Mouse (Mus musculus): ENCODE measurements around the gene Mtmr3.
"Not testable (repeated sequence)": the region's sequence is repeated elsewhere in the genome, so short reads cannot be mapped to it uniquely, and the experiment has no call there.

The Mtmr3 gene

DNA sequence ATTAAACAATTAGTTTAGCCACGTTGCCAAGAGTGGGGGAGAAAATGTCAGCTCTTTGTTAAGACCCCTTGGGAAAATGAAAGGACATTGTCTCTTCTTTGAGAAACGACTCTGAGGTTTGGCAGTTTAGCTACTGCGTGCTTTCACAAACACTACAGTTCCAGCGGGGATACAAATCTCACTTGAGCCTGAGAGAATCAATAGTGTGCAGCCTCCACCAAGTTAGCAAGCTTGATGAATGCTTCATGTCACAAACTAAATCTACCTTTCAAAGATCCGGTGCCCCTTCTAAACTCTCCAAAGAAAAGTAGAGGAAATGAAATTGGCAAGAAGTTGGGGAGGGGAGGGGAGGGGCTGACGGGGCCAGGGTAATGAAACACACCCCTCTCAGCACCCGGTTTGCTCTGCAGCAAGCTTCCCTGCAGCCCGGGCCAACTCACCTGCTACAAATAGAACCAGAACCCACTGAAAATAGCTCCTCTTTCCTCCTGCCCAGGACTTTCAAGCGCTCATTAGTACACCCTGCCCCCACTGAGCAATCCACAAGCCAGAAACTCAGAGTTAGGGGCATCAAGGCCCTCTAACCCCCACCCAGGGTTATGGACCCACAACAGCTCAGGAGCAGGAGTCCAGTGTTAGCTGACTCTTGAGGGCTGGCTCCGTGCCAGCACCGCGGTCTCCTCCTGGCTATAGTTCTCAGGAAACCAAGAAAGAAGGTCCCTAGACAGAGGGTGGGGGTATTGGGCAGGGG lies 8.2 kb upstream of the Mtmr3 start:
- in situ Hi-C loops (cut with MboI; ENCODE audit: low sequenced_read_pairs), result no loop called here

- in situ Hi-C loops (cut with MboI; ENCODE audit: low sequenced_read_pairs), result no loop called here
Measured at GRCm38 (mm10) chr11:4601890-4602289, 7.2 kb upstream of the Mtmr3 start.

DNA sequence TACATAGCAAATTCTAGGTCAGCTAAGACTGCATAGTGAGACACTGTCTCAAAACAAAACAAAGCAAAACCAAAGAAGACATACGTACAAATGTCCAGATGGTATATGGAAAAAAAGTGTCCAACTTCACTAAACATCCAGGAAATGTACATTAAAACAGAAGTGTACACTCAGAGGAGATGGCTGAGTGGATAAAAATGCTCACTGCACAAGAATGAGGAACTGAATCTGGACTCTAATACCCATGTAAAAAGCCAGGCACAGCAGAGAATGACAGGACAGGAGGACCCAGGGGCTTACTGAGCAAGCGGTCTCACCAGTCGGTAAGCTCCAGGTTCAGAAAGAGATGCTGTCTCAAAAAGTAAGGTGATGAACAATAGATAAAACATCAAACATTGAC lies 5.3 kb upstream of the Mtmr3 start:
- in situ Hi-C loops (cut with MboI; ENCODE audit: low sequenced_read_pairs), result no loop called here

GRCm38 (mm10) chr11:4598411-4598810 lies 3.7 kb upstream of the Mtmr3 start:
- in situ Hi-C loops (cut with MboI; ENCODE audit: low sequenced_read_pairs), result no loop called here

GRCm38 (mm10) chr11:4593849-4594607 lies 635 bp downstream of the Mtmr3 start:
- in situ Hi-C loops (cut with MboI; ENCODE audit: low sequenced_read_pairs), result no loop called here

DNA sequence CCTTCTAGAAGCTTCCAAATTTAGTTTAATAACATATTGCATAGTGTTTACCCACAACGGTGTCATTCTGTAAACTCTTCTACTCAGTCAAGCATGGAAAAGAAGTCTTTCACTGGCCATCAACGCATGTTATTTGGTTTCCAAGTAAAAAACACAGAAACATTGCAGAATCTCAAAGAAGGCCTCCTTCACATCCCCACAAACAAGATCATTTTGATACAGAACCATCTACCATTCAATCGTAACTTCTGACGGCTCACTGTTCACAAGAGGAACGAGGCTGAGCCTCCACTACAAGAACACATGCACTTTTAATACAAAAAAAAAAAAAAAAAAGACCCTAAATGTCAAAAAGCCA lies 1.2 kb downstream of the Mtmr3 start:
- in situ Hi-C loops (cut with MboI; ENCODE audit: low sequenced_read_pairs), result no loop called here

GRCm38 (mm10) chr11:4591811-4592210 lies 2.9 kb downstream of the Mtmr3 start:
- in situ Hi-C loops (cut with MboI; ENCODE audit: low sequenced_read_pairs), result no loop called here

- in situ Hi-C loops (cut with MboI; ENCODE audit: low sequenced_read_pairs), result no loop called here
Measured at GRCm38 (mm10) chr11:4578682-4579081, 16.0 kb downstream of the Mtmr3 start.

- in situ Hi-C loops (cut with MboI; ENCODE audit: low sequenced_read_pairs), result no loop called here
Measured at GRCm38 (mm10) chr11:4577079-4577478, 17.6 kb downstream of the Mtmr3 start.

- in situ Hi-C loops (cut with MboI; ENCODE audit: low sequenced_read_pairs), result not testable (repeated sequence)
Measured at GRCm38 (mm10) chr11:4576090-4576732, 18.5 kb downstream of the Mtmr3 start.

GRCm38 (mm10) chr11:4571491-4571901 lies 23.2 kb downstream of the Mtmr3 start:
- in situ Hi-C loops (cut with MboI; ENCODE audit: low sequenced_read_pairs), result no loop called here

DNA sequence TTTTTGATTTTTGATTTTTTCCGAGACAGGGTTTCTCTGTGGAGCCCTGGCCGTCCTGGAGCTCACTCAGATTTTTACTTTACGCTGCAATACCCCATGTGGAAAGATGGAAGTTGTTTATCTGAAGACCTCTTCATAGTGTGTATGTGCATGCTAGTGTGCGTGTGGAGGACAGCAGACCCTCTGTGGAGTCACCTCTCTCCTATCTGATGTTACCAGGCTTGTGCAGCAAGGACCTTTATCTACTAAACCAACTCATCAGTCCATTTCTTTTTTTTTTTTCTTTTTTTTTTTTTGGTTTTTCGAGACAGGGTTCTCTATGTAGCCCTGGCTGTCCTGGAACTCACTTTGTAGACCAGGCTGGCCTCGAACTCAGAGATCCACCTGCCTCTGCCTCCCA lies 28.3 kb downstream of the Mtmr3 start:
- in situ Hi-C loops (cut with MboI; ENCODE audit: low sequenced_read_pairs), result no loop called here

- in situ Hi-C loops (cut with MboI; ENCODE audit: low sequenced_read_pairs), result no loop called here
Measured at GRCm38 (mm10) chr11:4565545-4565944, 29.1 kb downstream of the Mtmr3 start.

DNA sequence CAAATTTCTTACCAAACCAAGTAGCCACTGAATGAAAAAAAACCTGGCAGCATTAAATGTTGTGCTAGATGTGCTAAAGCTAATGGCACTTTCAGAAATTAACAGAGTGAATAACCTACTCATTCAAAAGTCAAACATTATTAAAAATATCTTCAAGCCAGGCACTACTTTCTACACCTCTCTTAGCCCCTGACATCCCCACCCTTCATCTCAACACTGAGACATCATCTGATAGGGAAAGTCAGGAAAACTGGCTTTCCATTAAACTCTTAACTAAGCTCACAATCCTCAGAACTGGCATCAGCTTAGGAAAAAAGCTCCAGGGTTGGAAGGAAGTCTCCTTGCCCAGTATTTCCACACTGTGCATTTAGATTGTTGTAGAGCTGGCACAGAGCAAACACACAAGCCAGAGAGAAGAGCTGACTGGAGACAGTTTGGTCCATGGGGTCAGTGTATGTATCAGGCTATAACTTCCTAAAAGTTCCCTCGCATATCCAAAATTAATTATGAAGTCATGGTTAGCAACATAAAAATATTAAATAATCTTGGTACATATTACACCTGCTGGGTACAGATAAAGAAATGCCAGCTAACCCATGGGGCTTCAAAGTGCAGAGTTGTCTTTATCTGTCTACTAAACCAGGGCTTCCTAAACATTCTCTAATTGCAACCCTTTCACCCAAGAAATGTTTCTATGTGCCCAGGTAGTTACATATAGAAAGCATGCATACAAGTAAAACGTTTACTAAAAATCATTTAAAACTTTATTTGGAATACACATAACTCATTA lies 41.2 kb downstream of the Mtmr3 start:
- in situ Hi-C loops (cut with MboI; ENCODE audit: low sequenced_read_pairs), result no loop called here

- in situ Hi-C loops (cut with MboI; ENCODE audit: low sequenced_read_pairs), result no loop called here
Measured at GRCm38 (mm10) chr11:4547569-4547968, 47.1 kb downstream of the Mtmr3 start.

DNA sequence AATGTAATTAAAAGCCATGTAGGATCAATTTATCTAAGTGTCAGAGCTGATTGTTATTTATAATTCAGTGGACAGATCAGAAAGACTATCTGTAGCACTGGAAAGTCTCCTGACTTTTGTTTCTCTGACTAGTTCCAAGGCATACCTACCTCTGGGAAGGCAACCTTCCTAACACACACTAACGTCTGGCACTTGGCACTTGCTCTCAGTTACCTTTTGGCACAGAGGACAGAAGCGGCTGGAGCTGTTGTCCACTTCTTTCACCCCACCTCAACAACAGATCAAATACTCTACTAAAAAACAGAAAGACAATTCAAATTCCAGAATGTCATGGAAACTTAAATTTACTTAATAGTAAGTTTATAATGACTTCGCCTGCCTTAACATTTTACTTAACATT lies 48.7 kb downstream of the Mtmr3 start:
- in situ Hi-C loops (cut with MboI; ENCODE audit: low sequenced_read_pairs), result no loop called here

DNA sequence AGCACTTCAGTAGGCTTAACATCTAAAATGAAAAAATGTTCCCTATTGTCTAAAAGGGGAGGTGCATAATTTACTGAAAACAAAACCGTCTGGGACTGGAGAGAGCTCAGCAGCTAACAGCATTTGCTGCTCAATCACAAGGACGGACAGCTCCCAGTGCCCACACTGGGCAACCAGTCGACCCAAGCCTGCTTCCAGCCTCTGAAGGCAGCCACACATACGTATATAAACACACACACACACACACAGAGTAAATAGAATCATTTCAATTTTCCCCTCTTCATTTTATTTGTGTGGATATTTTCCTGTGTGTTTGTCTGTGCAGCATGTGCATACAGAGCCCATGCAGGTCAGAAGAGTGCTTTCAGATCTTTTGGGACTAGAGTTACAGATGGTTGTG lies 49.3 kb downstream of the Mtmr3 start:
- in situ Hi-C loops (cut with MboI; ENCODE audit: low sequenced_read_pairs), result no loop called here

DNA sequence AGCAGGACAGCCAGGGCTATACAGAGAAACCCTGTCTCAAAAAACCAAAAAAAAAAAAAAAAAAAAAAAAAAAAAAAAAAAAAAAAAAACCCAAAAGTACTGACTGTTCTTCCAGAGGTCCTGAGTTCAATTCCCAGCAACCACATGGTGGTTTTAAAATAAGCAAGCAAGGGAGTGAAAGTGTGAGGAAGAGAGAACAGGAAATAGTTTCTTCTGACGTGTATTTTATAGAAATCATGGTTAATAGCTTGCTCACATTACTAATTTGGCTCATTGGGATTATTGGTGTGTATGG lies 50.1 kb downstream of the Mtmr3 start:
- in situ Hi-C loops (cut with MboI; ENCODE audit: low sequenced_read_pairs), result not testable (repeated sequence)

- in situ Hi-C loops (cut with MboI; ENCODE audit: low sequenced_read_pairs), result no loop called here
Measured at GRCm38 (mm10) chr11:4543746-4544626, 50.7 kb downstream of the Mtmr3 start.

DNA sequence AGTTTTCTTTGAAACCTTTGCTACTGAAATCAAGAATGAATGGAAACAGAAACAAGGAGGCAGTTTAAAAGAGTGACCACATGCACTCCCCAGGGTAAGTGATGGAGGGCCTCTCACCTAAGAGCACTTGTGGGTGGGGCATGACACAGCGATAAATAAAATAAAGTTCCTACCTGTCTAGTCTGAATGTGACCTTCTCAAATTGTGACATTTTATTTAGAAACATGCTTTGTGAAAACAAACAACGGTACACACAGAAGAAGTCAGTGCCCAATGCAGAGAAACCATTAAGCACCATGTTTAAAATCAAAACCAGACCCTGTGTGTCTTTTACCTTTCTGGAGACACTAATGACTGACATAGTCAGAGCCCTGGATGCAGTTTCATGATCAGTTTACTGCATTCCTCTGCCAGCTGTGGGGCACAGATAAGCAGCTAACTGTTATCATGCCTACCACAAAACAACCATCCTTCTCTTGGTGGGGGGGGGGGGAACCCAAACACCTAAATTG lies 51.6 kb downstream of the Mtmr3 start:
- in situ Hi-C loops (cut with MboI; ENCODE audit: low sequenced_read_pairs), result no loop called here
